Mouse (Mus musculus) heart, postnatal 36 days (tissue): Measurements from ENCODE around the gene Gm9918. TPM values are rescaled to one million over a fixed set of nuclear protein-coding genes. Genes with fewer than 3 reads are reported as not detected.

Experiments
- DNase-seq, 2 experiments: peaks; one replicate each; pipeline ENCODE4 v3.0.0; 2021 to 2022
- intact Hi-C: fragments of 180-260 bp; cut with DNase I; formaldehyde crosslinking; loops from one replicate; pipeline ENCODE4 v1.15.1; 2025
- total RNA-seq, 2 experiments: library from RNA; stranded (reverse); gene quantifications; 2 replicates each; pipeline ENCODE4 v1.2.3; 2021

The Gm9918 gene
- total RNA-seq, 2 experiments from 2014 or later = not detected

GRCm38 (mm10) chr15:102244306-102245191, 25.8 kb upstream of the Gm9918 start:
- intact Hi-C loops = loop anchor here (5.0 kb wide), 1 partner anchor 273 kb away; the partner anchor contains the start of genes Map3k12 and Tarbp2
- DNase-seq = peak in 1 of 2 experiments; percentile 41

- DNase-seq = peak; percentile 46 to 49
- intact Hi-C loops = loop anchor here (5.0 kb wide), 1 partner anchor 272 kb away; the partner anchor contains the start of genes Map3k12 and Tarbp2
Measured at GRCm38 (mm10) chr15:102245461-102245881, 24.9 kb upstream of the Gm9918 start.

- DNase-seq = peak; percentile 73 to 78
- intact Hi-C loops = loop anchor here (5.0 kb wide), 1 partner anchor 271 kb away; the partner anchor contains the start of genes Map3k12 and Tarbp2
Measured at GRCm38 (mm10) chr15:102245891-102246741, 24.2 kb upstream of the Gm9918 start.

GRCm38 (mm10) chr15:102246866-102247251, 23.5 kb upstream of the Gm9918 start:
- intact Hi-C loops = loop anchor here (5.0 kb wide), 1 partner anchor 270 kb away; the partner anchor contains the start of genes Map3k12 and Tarbp2
- peak; percentile 93 to 94 for DNase-seq

GRCm38 (mm10) chr15:102247252-102248130, 22.9 kb upstream of the Gm9918 start:
- intact Hi-C loops = loop anchor here (2.0 to 5.0 kb wide), 2 partner anchors 31 to 270 kb away; partner anchors contain the start of genes Map3k12, Mfsd5 and Tarbp2
- peak; percentile 76 to 92 for DNase-seq

GRCm38 (mm10) chr15:102248131-102248811, 22.1 kb upstream of the Gm9918 start:
- intact Hi-C loops = loop anchor here (2.0 to 5.0 kb wide), 2 partner anchors 31 to 269 kb away; partner anchors contain the start of genes Map3k12, Mfsd5 and Tarbp2
- DNase-seq = no peak

GRCm38 (mm10) chr15:102248812-102249191, 21.6 kb upstream of the Gm9918 start:
- DNase-seq = peak in 1 of 2 experiments; percentile 25
- intact Hi-C loops = loop anchor here (2.0 to 5.0 kb wide), 2 partner anchors 30 to 268 kb away; partner anchors contain the start of genes Map3k12, Mfsd5 and Tarbp2

- intact Hi-C loops = loop anchor here (2.0 to 5.0 kb wide), 2 partner anchors 30 to 268 kb away; partner anchors contain the start of genes Map3k12, Mfsd5 and Tarbp2
- peak; percentile 43 for DNase-seq
Measured at GRCm38 (mm10) chr15:102249251-102249691, 21.1 kb upstream of the Gm9918 start.

GRCm38 (mm10) chr15:102249967-102250366, 20.4 kb upstream of the Gm9918 start:
- no peak for DNase-seq
- intact Hi-C loops = loop anchor here (2.0 to 5.0 kb wide), 2 partner anchors 29 to 267 kb away; partner anchors contain the start of genes Map3k12, Mfsd5 and Tarbp2

- DNase-seq = no peak
- intact Hi-C loops = no loop called here
Measured at GRCm38 (mm10) chr15:102250521-102250920, 19.8 kb upstream of the Gm9918 start.

- no peak for DNase-seq
- intact Hi-C loops = no loop called here
Measured at GRCm38 (mm10) chr15:102255547-102256255, 14.7 kb upstream of the Gm9918 start.

GRCm38 (mm10) chr15:102256431-102257201, 13.7 kb upstream of the Gm9918 start:
- DNase-seq = no peak
- intact Hi-C loops = no loop called here

- intact Hi-C loops = no loop called here
- DNase-seq = peak; percentile 53 to 62
Measured at GRCm38 (mm10) chr15:102257202-102258075, 12.9 kb upstream of the Gm9918 start, which contains the start of gene Rarg. Gene Rarg (minus strand): TSS chr15:102257517.

- DNase-seq = peak; percentile 60 to 62
- intact Hi-C loops = no loop called here
Measured at GRCm38 (mm10) chr15:102258076-102258470, 12.3 kb upstream of the Gm9918 start.

GRCm38 (mm10) chr15:102258581-102259253, 11.6 kb upstream of the Gm9918 start:
- intact Hi-C loops = no loop called here

GRCm38 (mm10) chr15:102262582-102262981, 7.8 kb upstream of the Gm9918 start:
- DNase-seq = no peak
- intact Hi-C loops = no loop called here

More at GRCm38 (mm10) chr15:102258581-102259253, 11.6 kb upstream of the Gm9918 start:
- no peak for DNase-seq
